Mouse (Mus musculus) thymus, adult 2 months (tissue): ENCODE data around the gene Gm13275.
"Not testable (repeated sequence)": the region's sequence is repeated elsewhere in the genome, so short reads cannot be mapped to it uniquely, and the experiment has no call there.

Source experiments
- CTCF ChIP-seq: fragments of 200-500 bp; IDR thresholded peaks from 2 replicates; pipeline ENCODE4 v1.5.1; 2012; ENCODE audit warnings: mild to moderate bottlenecking, control low read depth, low read length, moderate library complexity, borderline replicate concordance; ENCODE audit not compliant: control insufficient read depth, poor library complexity, insufficient read depth; ENCODE audit errors: extremely low read depth
- POLR2A ChIP-seq: fragments of 200-500 bp; IDR thresholded peaks from 2 replicates; pipeline ENCODE4 v1.6.1; 2012; ENCODE audit warnings: mild to moderate bottlenecking, low read length, control low read depth, moderate library complexity; ENCODE audit not compliant: control insufficient read depth, poor library complexity, insufficient read depth; ENCODE audit errors: extremely low read depth

DNA sequence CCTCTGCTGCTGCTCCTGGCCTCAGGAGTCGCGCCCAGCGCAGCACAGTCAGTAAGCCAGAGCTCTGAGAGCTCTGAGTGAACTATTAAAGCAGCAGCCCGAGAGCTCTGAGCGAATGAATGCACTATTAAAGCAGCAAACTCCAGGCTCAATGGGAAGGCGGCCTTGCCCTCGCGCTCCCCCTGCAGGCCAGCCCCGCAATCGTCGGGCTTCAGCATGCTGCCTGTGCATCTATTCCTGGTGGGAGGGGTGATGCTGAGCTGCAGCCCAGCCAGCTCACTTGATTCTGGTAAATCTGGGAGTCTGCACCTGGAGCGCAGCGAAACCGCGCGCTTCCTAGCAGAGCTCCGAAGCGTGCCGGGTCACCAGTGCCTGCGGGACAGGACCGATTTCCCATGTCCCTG lies 36.7 kb upstream of the Gm13275 start:
- not testable (repeated sequence) for TF ChIP-seq POLR2A
- peak; percentile 53 for TF ChIP-seq CTCF
